Mouse (Mus musculus): ENCODE results near the gene Mia2. TPM values are rescaled to one million over a fixed set of nuclear protein-coding genes. Genes with fewer than 3 reads are reported as not detected.

Gene Mia2
- polyA plus RNA-seq, 1 experiment from 2014 or later = 28.5 TPM

DNA sequence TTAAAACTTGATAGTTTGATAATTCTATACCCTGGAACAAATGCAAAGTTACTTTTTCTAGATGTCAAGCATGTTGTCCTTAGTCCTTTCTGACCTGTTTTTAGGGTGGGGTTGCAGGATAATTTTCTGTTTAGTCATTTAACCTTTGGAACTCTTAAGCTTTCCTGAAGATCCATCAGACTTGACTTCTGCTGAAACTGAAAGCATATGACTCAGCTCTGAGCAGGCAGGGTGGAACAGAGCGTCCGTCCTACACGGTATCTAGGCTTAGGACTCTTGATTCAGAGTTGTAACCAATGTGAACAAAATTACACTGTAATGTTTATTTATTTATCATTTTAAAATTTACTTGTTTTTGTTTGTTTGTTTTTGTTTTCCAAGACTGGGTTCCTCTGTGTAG lies 17.7 kb upstream of the Mia2 start:
- ATAC-seq = no peak
- Histone ChIP-seq H3K27me3 (ENCODE audit: control insufficient read depth, insufficient read depth, low read depth, low read length) (no peaks in the 10 kb centered on the region), H3K4me2 (ENCODE audit: low read length) (no peak overlapping the region), H3K27ac (ENCODE audit: low read length) (no peak overlapping the region), H3K4me3 (ENCODE audit: low read depth, low read length) (no peak overlapping the region), H3K4me1 (ENCODE audit: control insufficient read depth, insufficient read depth, low read length) (no peaks in the 10 kb centered on the region), H3K36me3 (ENCODE audit: control insufficient read depth, insufficient read depth, low read length) (no peaks in the 10 kb centered on the region), H3K9me3 (replicated peaks; ENCODE audit: control insufficient read depth, low read length, poor library complexity, severe bottlenecking) (no peaks in the 10 kb centered on the region), H3K9ac (ENCODE audit: low read depth, low read length) (no peak overlapping the region)
- 97% methylated on average over 3 of the region's 3 CpGs for WGBS

DNA sequence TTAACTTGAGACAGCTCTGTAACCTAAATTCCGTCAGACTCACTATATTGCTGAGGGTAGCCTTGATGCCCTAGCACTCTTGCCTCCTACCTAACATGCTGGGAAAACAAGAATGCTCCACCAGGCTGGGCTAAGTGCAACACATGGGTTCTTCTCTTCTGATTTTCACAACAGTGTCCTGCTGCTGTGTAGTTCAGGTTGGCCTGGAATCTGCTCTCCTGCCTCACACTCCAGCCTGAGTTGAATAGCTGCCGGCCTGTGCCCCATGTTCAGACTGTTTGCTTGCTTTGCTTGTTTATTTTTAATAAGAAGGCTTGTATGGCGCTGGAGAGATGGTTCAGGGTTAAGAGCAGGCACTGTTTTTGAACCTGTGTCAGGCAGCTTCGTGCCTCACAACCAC lies 15.1 kb upstream of the Mia2 start:
- H3K27me3 ChIP-seq (ENCODE audit: control insufficient read depth, insufficient read depth, low read depth, low read length) = no peaks in the 10 kb centered on the region
- no peaks in the 10 kb centered on the region for H3K36me3 ChIP-seq (ENCODE audit: control insufficient read depth, insufficient read depth, low read length)
- no peaks in the 10 kb centered on the region for H3K9me3 ChIP-seq (replicated peaks; ENCODE audit: control insufficient read depth, low read length, poor library complexity, severe bottlenecking)
- H3K27ac ChIP-seq (ENCODE audit: low read length) = no peak overlapping the region
- no peaks in the 10 kb centered on the region for H3K4me1 ChIP-seq (ENCODE audit: control insufficient read depth, insufficient read depth, low read length)
- ATAC-seq = no peak
- 79% methylated on average over 4 of the region's 4 CpGs for WGBS
- H3K4me3 ChIP-seq (ENCODE audit: low read depth, low read length) = no peak overlapping the region
- H3K9ac ChIP-seq (ENCODE audit: low read depth, low read length) = no peak overlapping the region
- no peak overlapping the region for H3K4me2 ChIP-seq (ENCODE audit: low read length)

DNA sequence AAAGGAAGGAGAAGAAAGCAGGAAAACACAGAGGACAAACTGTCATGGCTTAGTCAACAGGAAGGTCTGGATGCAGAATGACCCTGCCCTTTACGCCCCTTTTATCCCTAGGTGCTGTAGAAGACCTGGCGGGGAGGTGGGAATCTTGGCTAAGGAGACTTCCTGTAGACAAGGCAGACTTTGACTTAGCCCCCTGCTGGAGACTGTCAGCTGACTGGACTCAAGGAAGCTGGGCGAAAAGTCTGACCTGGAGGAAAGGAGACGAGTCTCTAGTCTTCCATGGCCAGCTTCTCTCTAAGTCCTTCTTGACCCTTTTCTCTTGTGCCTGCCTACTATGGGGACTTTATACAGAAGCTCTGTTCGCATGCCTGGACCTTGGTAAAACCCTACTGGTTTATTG lies 11.2 kb upstream of the Mia2 start:
- WGBS = 68% methylated on average over 5 of the region's 5 CpGs
- H3K27ac ChIP-seq (ENCODE audit: low read length) = no peak overlapping the region
- no peak for ATAC-seq

DNA sequence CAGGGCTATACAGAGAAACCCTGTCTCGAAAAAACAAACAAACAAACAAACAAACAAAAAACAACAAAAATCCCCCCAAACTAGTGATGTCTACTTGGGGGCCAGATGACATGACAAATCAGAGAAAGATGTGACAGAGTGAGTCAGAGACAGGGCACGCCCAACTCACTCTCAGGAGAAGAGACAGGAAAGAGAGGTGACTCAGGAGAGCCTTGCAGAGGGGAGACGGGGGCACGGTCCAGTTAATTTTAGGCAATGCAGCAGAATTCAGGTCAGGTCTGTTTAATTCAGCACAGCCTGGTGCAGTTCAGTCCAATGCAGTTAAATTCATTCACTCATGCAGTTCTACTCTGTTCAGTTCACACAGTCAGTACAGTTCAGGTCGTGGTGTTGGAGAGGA lies 9.4 kb upstream of the Mia2 start:
- 87% methylated on average over 5 of the region's 5 CpGs for WGBS
- H3K4me1 ChIP-seq (ENCODE audit: control insufficient read depth, insufficient read depth, low read length) = no peaks in the 10 kb centered on the region
- H3K27me3 ChIP-seq (ENCODE audit: control insufficient read depth, insufficient read depth, low read depth, low read length) = no peaks in the 10 kb centered on the region
- no peak overlapping the region for H3K4me3 ChIP-seq (ENCODE audit: low read depth, low read length)
- no peak overlapping the region for H3K9ac ChIP-seq (ENCODE audit: low read depth, low read length)
- H3K4me2 ChIP-seq (ENCODE audit: low read length) = no peak overlapping the region
- ATAC-seq = no peak
- no peaks in the 10 kb centered on the region for H3K36me3 ChIP-seq (ENCODE audit: control insufficient read depth, insufficient read depth, low read length)
- no peak overlapping the region for H3K27ac ChIP-seq (ENCODE audit: low read length)
- no peaks in the 10 kb centered on the region for H3K9me3 ChIP-seq (replicated peaks; ENCODE audit: control insufficient read depth, low read length, poor library complexity, severe bottlenecking)

More for the DNA sequence above, 11.2 kb upstream of the Mia2 start:
- H3K4me2 ChIP-seq (ENCODE audit: low read length) = no peak overlapping the region
- no peak overlapping the region for H3K9ac ChIP-seq (ENCODE audit: low read depth, low read length)
- no peaks in the 10 kb centered on the region for H3K9me3 ChIP-seq (replicated peaks; ENCODE audit: control insufficient read depth, low read length, poor library complexity, severe bottlenecking)
- H3K4me1 ChIP-seq (ENCODE audit: control insufficient read depth, insufficient read depth, low read length) = no peaks in the 10 kb centered on the region
- no peak overlapping the region for H3K4me3 ChIP-seq (ENCODE audit: low read depth, low read length)
- no peaks in the 10 kb centered on the region for H3K27me3 ChIP-seq (ENCODE audit: control insufficient read depth, insufficient read depth, low read depth, low read length)
- no peaks in the 10 kb centered on the region for H3K36me3 ChIP-seq (ENCODE audit: control insufficient read depth, insufficient read depth, low read length)

DNA sequence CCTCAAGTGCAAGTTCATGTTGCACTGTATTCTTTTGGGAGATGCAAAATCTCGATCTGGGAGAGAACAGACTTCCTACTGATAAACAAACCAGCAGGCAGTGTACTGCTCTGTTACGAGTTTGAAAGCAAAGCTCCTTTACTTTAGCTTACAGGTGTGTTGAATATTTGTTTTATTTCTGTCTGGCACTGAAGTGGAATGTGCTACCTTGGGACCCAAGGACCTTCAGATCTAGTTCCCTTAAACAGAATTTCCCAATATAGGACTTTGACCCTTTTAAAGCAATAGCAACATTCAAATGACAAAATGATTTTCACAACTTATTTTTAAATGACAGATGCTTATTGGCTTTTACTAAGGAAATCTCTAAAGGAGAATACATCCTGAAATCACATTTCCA lies 2.1 kb upstream of the Mia2 start:
- no peaks in the 10 kb centered on the region for H3K9me3 ChIP-seq (replicated peaks; ENCODE audit: control insufficient read depth, low read length, poor library complexity, severe bottlenecking)
- H3K4me3 ChIP-seq (ENCODE audit: low read depth, low read length) = no peak overlapping the region
- H3K9ac ChIP-seq (ENCODE audit: low read depth, low read length) = no peak overlapping the region
- WGBS = 71% methylated on average over 2 of the region's 2 CpGs
- no peak overlapping the region for H3K4me2 ChIP-seq (ENCODE audit: low read length)
- no peaks in the 10 kb centered on the region for H3K4me1 ChIP-seq (ENCODE audit: control insufficient read depth, insufficient read depth, low read length)
- no peak for ATAC-seq
- H3K27me3 ChIP-seq (ENCODE audit: control insufficient read depth, insufficient read depth, low read depth, low read length) = no peaks in the 10 kb centered on the region
- no peak overlapping the region for H3K27ac ChIP-seq (ENCODE audit: low read length)
- H3K36me3 ChIP-seq (ENCODE audit: control insufficient read depth, insufficient read depth, low read length) = no peaks in the 10 kb centered on the region

DNA sequence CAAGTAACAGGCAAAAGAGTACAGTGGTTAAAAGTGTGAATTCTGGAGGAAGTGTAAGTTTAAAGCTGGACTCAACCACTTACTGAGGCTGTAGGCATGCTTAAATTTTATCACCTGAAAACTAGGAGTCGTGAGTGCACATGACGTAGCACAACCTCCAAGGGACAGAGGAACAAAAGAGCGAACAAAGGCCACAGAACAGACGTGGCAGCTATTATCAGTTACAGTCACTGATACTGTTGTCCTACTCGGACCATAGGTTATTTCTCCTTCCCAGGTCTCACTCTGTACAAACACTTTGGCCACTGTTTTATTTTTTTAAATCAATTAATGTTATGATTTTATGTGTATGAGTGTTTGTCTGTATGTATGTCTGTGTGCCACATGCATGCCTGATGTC lies 9.2 kb downstream of the Mia2 start:
- Histone ChIP-seq H3K4me3 (ENCODE audit: low read depth, low read length) (no peak overlapping the region), H3K9me3 (replicated peaks; ENCODE audit: control insufficient read depth, low read length, poor library complexity, severe bottlenecking) (no peaks in the 10 kb centered on the region), H3K27me3 (ENCODE audit: control insufficient read depth, insufficient read depth, low read depth, low read length) (no peaks in the 10 kb centered on the region), H3K4me1 (ENCODE audit: control insufficient read depth, insufficient read depth, low read length) (no peaks in the 10 kb centered on the region), H3K27ac (ENCODE audit: low read length) (no peak overlapping the region), H3K36me3 (ENCODE audit: control insufficient read depth, insufficient read depth, low read length) (no peaks in the 10 kb centered on the region), H3K4me2 (ENCODE audit: low read length) (no peak overlapping the region), H3K9ac (ENCODE audit: low read depth, low read length) (no peak overlapping the region)
- no peak for ATAC-seq
- 69% methylated on average over 5 of the region's 5 CpGs for WGBS

DNA sequence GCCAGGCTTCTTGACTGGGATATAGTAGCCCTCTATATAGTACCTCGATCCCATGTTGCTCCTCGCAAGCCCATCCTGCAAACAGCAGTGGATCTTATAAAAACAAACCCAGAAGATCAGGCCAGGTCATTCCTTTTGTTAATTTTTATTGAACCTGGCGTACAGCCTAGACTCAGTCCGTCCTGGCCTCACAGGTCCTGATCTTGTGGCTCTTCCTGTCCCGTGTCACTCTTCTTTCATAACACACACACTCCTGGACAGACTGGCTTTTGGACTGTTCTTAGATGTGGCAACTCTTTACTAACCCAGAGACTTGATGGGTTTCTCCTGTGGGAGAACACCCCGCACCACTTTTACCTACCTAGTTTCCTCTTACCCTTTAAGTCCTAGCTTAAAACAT lies 10.3 kb downstream of the Mia2 start:
- no peaks in the 10 kb centered on the region for H3K27me3 ChIP-seq (ENCODE audit: control insufficient read depth, insufficient read depth, low read depth, low read length)
- no peak overlapping the region for H3K9ac ChIP-seq (ENCODE audit: low read depth, low read length)
- no peaks in the 10 kb centered on the region for H3K36me3 ChIP-seq (ENCODE audit: control insufficient read depth, insufficient read depth, low read length)
- H3K4me2 ChIP-seq (ENCODE audit: low read length) = no peak overlapping the region
- no peak overlapping the region for H3K4me3 ChIP-seq (ENCODE audit: low read depth, low read length)
- 86% methylated on average over 6 of the region's 6 CpGs for WGBS
- H3K9me3 ChIP-seq (replicated peaks; ENCODE audit: control insufficient read depth, low read length, poor library complexity, severe bottlenecking) = no peaks in the 10 kb centered on the region
- no peaks in the 10 kb centered on the region for H3K4me1 ChIP-seq (ENCODE audit: control insufficient read depth, insufficient read depth, low read length)
- no peak overlapping the region for H3K27ac ChIP-seq (ENCODE audit: low read length)
- ATAC-seq = no peak

DNA sequence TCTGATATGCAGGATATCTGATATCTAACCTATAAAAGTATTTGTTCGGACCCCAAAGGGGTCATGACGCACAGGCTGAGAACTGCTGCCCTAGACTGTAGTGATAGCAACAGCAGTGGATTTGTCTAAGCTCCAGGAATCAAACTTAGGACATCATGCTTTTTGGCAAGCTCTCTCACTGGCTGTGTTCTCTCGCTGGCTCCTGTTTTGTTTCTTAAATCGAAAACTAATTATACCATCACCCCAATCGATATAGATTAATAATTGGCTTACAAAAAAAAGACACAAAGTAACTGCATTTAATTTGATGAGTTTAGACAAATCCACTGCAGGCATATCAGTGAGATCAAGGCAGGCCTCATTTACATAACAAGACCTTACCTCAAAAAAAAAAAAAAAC lies 10.9 kb downstream of the Mia2 start:
- Histone ChIP-seq H3K9ac (ENCODE audit: low read depth, low read length) (no peak overlapping the region), H3K36me3 (ENCODE audit: control insufficient read depth, insufficient read depth, low read length) (no peaks in the 10 kb centered on the region), H3K4me2 (ENCODE audit: low read length) (no peak overlapping the region), H3K27ac (ENCODE audit: low read length) (no peak overlapping the region), H3K9me3 (replicated peaks; ENCODE audit: control insufficient read depth, low read length, poor library complexity, severe bottlenecking) (no peaks in the 10 kb centered on the region), H3K4me1 (ENCODE audit: control insufficient read depth, insufficient read depth, low read length) (no peaks in the 10 kb centered on the region), H3K27me3 (ENCODE audit: control insufficient read depth, insufficient read depth, low read depth, low read length) (no peaks in the 10 kb centered on the region), H3K4me3 (ENCODE audit: low read depth, low read length) (no peak overlapping the region)
- WGBS = 88% methylated on average over 5 of the region's 5 CpGs
- no peak for ATAC-seq

DNA sequence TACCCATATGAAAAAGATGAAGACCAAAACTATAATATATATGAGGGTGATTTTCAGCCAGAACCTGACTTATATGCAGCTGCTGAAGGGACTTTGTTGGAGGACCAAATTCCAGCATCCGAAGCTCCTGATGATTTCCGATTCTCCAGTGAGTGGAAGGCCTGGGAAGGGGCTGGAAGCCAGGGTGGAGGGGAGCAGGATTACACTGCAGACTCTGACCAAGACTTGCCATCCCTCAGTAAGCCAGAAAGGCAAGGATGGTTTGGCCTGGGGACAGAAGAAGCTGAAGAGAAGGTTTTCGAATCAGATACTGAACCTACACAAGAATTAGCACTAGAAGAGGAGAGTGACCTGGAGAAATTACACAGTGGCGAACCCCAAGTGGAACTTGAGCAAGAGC lies 12.3 kb downstream of the Mia2 start:
- Histone ChIP-seq H3K4me2 (ENCODE audit: low read length) (no peak overlapping the region), H3K4me3 (ENCODE audit: low read depth, low read length) (no peak overlapping the region), H3K9ac (ENCODE audit: low read depth, low read length) (no peak overlapping the region), H3K27ac (ENCODE audit: low read length) (no peak overlapping the region), H3K36me3 (ENCODE audit: control insufficient read depth, insufficient read depth, low read length) (no peaks in the 10 kb centered on the region), H3K4me1 (ENCODE audit: control insufficient read depth, insufficient read depth, low read length) (no peaks in the 10 kb centered on the region), H3K27me3 (ENCODE audit: control insufficient read depth, insufficient read depth, low read depth, low read length) (no peaks in the 10 kb centered on the region), H3K9me3 (replicated peaks; ENCODE audit: control insufficient read depth, low read length, poor library complexity, severe bottlenecking) (no peaks in the 10 kb centered on the region)
- 90% methylated on average over 4 of the region's 4 CpGs for WGBS
- no peak for ATAC-seq

DNA sequence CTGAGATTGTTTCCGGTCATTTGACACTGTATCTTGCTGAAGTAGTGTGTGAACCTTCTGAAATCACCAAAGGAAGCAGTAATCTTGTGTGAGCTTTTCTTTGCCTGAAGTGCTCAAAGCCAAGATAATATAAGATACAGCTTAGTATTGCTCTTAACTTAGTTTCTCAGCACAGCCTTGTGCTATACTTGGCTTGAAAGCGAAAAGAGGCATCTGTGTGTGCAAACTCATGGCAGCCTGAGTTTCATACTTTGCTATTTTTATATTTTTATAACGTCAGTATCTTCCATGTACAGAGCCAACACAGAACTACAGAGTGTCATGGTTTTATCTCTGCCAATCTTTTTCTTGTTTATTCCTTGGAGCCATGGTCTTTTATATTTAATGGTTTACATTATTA lies 21.6 kb downstream of the Mia2 start:
- H3K36me3 ChIP-seq (ENCODE audit: control insufficient read depth, insufficient read depth, low read length) = no peaks in the 10 kb centered on the region
- ATAC-seq = no peak
- no peak overlapping the region for H3K4me2 ChIP-seq (ENCODE audit: low read length)
- no peak overlapping the region for H3K9ac ChIP-seq (ENCODE audit: low read depth, low read length)
- H3K27me3 ChIP-seq (ENCODE audit: control insufficient read depth, insufficient read depth, low read depth, low read length) = no peaks in the 10 kb centered on the region
- no peaks in the 10 kb centered on the region for H3K9me3 ChIP-seq (replicated peaks; ENCODE audit: control insufficient read depth, low read length, poor library complexity, severe bottlenecking)
- no peak overlapping the region for H3K27ac ChIP-seq (ENCODE audit: low read length)
- H3K4me1 ChIP-seq (ENCODE audit: control insufficient read depth, insufficient read depth, low read length) = no peaks in the 10 kb centered on the region
- no peak overlapping the region for H3K4me3 ChIP-seq (ENCODE audit: low read depth, low read length)
- 88% methylated on average over 3 of the region's 3 CpGs for WGBS
